Mouse (Mus musculus) cerebellum, adult 8-10 months (tissue): ENCODE data around the gene Adamts15.

Source experiments
- DNase-seq: peaks from one replicate; pipeline ENCODE4 v3.0.0; 2022

Adamts15 gene

GRCm38 (mm10) chr9:30920736-30921135, 1.5 kb downstream of the Adamts15 start:
- DNase-seq = no peak

GRCm38 (mm10) chr9:30919686-30920085, 2.6 kb downstream of the Adamts15 start:
- DNase-seq = no peak

- no peak for DNase-seq
Measured at GRCm38 (mm10) chr9:30918466-30919356, 3.5 kb downstream of the Adamts15 start.

GRCm38 (mm10) chr9:30916266-30916968, 5.8 kb downstream of the Adamts15 start:
- no peak for DNase-seq

GRCm38 (mm10) chr9:30914241-30914640, 8.0 kb downstream of the Adamts15 start:
- DNase-seq = no peak

GRCm38 (mm10) chr9:30913429-30913828, 8.8 kb downstream of the Adamts15 start:
- DNase-seq = no peak

- no peak for DNase-seq
Measured at GRCm38 (mm10) chr9:30912161-30912560, 10.1 kb downstream of the Adamts15 start.

- no peak for DNase-seq
Measured at GRCm38 (mm10) chr9:30910491-30910890, 11.8 kb downstream of the Adamts15 start.

- no peak for DNase-seq
Measured at GRCm38 (mm10) chr9:30908973-30909372, 13.3 kb downstream of the Adamts15 start.

GRCm38 (mm10) chr9:30908296-30908690, 14.0 kb downstream of the Adamts15 start:
- DNase-seq = no peak

GRCm38 (mm10) chr9:30907677-30908295, 14.5 kb downstream of the Adamts15 start:
- DNase-seq = no peak

GRCm38 (mm10) chr9:30906426-30906825, 15.8 kb downstream of the Adamts15 start:
- DNase-seq = no peak

- DNase-seq = no peak
Measured at GRCm38 (mm10) chr9:30905861-30906260, 16.4 kb downstream of the Adamts15 start.

GRCm38 (mm10) chr9:30903266-30903665, 19.0 kb downstream of the Adamts15 start:
- no peak for DNase-seq

GRCm38 (mm10) chr9:30902641-30903040, 19.6 kb downstream of the Adamts15 start:
- DNase-seq = no peak

GRCm38 (mm10) chr9:30902152-30902551, 20.1 kb downstream of the Adamts15 start:
- no peak for DNase-seq

GRCm38 (mm10) chr9:30897169-30897568, 25.1 kb downstream of the Adamts15 start:
- DNase-seq = no peak

GRCm38 (mm10) chr9:30896752-30897151, 25.5 kb downstream of the Adamts15 start:
- DNase-seq = peak; percentile 54

- no peak for DNase-seq
Measured at GRCm38 (mm10) chr9:30895618-30896017, 26.6 kb downstream of the Adamts15 start.

GRCm38 (mm10) chr9:30886276-30886675, 36.0 kb downstream of the Adamts15 start:
- DNase-seq = no peak

- no peak for DNase-seq
Measured at GRCm38 (mm10) chr9:30880553-30880952, 41.7 kb downstream of the Adamts15 start.

GRCm38 (mm10) chr9:30879947-30880273, 42.3 kb downstream of the Adamts15 start:
- no peak for DNase-seq

- no peak for DNase-seq
Measured at GRCm38 (mm10) chr9:30879248-30879946, 42.9 kb downstream of the Adamts15 start.
